Comparison of ENCODE assay signal across 12 mouse cellular contexts in genomic region chr5:105409092-105409491, GRCm38 (mm10). TPM values are rescaled to one million over a fixed set of nuclear protein-coding genes. Genes with fewer than 3 reads are reported as not detected.
A peak's percentile ranks its signal among the peaks of the same experiment; 100 is the strongest.
DNase-seq lines count a peak whose midpoint lies in the region; ATAC-seq and TF ChIP-seq lines count a peak whose summit lies in the region.
"Had no signal": no experiment of that assay in that cellular context is flagged by ENCODE, and none has a peak within 500 bp of the region (broad histone marks: within the 10 kb centered on the region; RNA-seq: fewer than 3 reads in every experiment).

No protein-coding gene starts in this region.

- 77% methylated on average over 4 of the region's 4 CpGs for WGBS in lung, embryonic 14.5 days
- 55% methylated on average over 4 of the region's 4 CpGs for WGBS in lung, adult 2 months
- WGBS in neural tube, embryonic 15.5 days = 91% methylated on average over 4 of the region's 4 CpGs

- no peaks in the 10 kb centered on the region for H3K9me3 ChIP-seq in lung, embryonic 14.5 days (ENCODE audit: low read depth, low read length)
- no peaks in the 10 kb centered on the region for H3K9me3 ChIP-seq in erythroblast, embryonic 14.5 days (ENCODE audit: control insufficient read depth, low read length)
- H3K9me3 ChIP-seq in neural tube, embryonic 15.5 days (replicated peaks) = no peaks in the 10 kb centered on the region

- H3K36me3 ChIP-seq in lung, embryonic 14.5 days (ENCODE audit: insufficient read depth) = no peaks in the 10 kb centered on the region
- peaks cover 5% of the 10 kb centered on the region for H3K36me3 ChIP-seq in erythroblast, embryonic 14.5 days (ENCODE audit: control insufficient read depth)
- no peaks in the 10 kb centered on the region for H3K36me3 ChIP-seq in neural tube, embryonic 15.5 days

- H3K4me3 ChIP-seq in lung, embryonic 14.5 days (ENCODE audit: low read depth, low read length) = no peak overlapping the region
- H3K4me3 ChIP-seq in lung, adult 2 months (replicated peaks; ENCODE audit: extremely low read depth, low read depth, low read length) = no peak overlapping the region
- H3K4me3 ChIP-seq in erythroblast, embryonic 14.5 days (replicated peaks) = peak overlapping the region; percentile 62
- no peak overlapping the region for H3K4me3 ChIP-seq in neural tube, embryonic 15.5 days (replicated peaks)
- H3K4me3 ChIP-seq: left cerebral cortex, adult 2 months had no signal

- H3K27me3 ChIP-seq in lung, embryonic 14.5 days (ENCODE audit: insufficient read depth, low read length) = no peaks in the 10 kb centered on the region
- H3K27me3 ChIP-seq in erythroblast, embryonic 14.5 days (ENCODE audit: control insufficient read depth) = no peaks in the 10 kb centered on the region
- no peaks in the 10 kb centered on the region for H3K27me3 ChIP-seq in neural tube, embryonic 15.5 days (replicated peaks)
- H3K27me3 ChIP-seq: Patski had no signal

- no peaks in the 10 kb centered on the region for H3K4me1 ChIP-seq in lung, embryonic 14.5 days (ENCODE audit: insufficient read depth)
- H3K4me1 ChIP-seq in lung, adult 2 months (ENCODE audit: control insufficient read depth, insufficient read depth, low read length) = no peaks in the 10 kb centered on the region
- H3K4me1 ChIP-seq in erythroblast, embryonic 14.5 days (ENCODE audit: control insufficient read depth) = peaks cover 60% of the 10 kb centered on the region
- no peaks in the 10 kb centered on the region for H3K4me1 ChIP-seq in neural tube, embryonic 15.5 days

- TF ChIP-seq POLR2A in lung, adult 2 months (IDR thresholded peaks at IDR 0.05; ENCODE audit: borderline replicate concordance, extremely low read depth, low read depth, low read length) = no peak

- H3K9ac ChIP-seq in lung, embryonic 14.5 days = no peak overlapping the region
- H3K9ac ChIP-seq in neural tube, embryonic 15.5 days (replicated peaks) = no peak overlapping the region
- H3K9ac ChIP-seq: hindbrain, embryonic 14.5 days had no signal

- no peak for DNase-seq in lung, embryonic 14.5 days
- DNase-seq in lung, adult 2 months = no peak
- peak; percentile 44 for DNase-seq in lung, postnatal 10 days
- DNase-seq in thymus, postnatal 14 days = no peak
- no peak for DNase-seq in kidney, adult 9 months
- no peak for DNase-seq in cerebellum, postnatal 36 days
- DNase-seq: cerebellum, postnatal 25 days had no signal

- H3K4me2 ChIP-seq in lung, embryonic 14.5 days = no peak overlapping the region
- no peak overlapping the region for H3K4me2 ChIP-seq in neural tube, embryonic 15.5 days
- H3K4me2 ChIP-seq: hindbrain, embryonic 14.5 days had no signal

- no peak overlapping the region for H3K27ac ChIP-seq in lung, embryonic 14.5 days (ENCODE audit: low read depth)
- H3K27ac ChIP-seq in neural tube, embryonic 15.5 days (replicated peaks) = no peak overlapping the region
- H3K27ac ChIP-seq: hindbrain, embryonic 14.5 days; left cerebral cortex, adult 2 months had no signal

- no peak for TF ChIP-seq CTCF in lung, embryonic 14.5 days (IDR thresholded peaks at IDR 0.05; ENCODE audit: low read depth)
- no peak for TF ChIP-seq CTCF in lung, adult 2 months (IDR thresholded peaks at IDR 0.05; ENCODE audit: insufficient read depth, low read length)

- ATAC-seq in lung, embryonic 14.5 days (ENCODE audit: insufficient read depth) = 0 out of 2 replicates have a peak, but pooled peaks have one; percentile 63
- ATAC-seq in neural tube, embryonic 15.5 days (ENCODE audit: low FRiP score) = no peak
- ATAC-seq: Patski had no signal

RNA-seq across cellular contexts. Expression of gene Lrrc8b, which starts 6.5 kb away (rescaled TPM):
- 10.4 and 11.3 TPM in 2 replicates for polyA plus RNA-seq in lung, embryonic 14.5 days (2014; fragmentation: Nextera tagmentation; extraction: Ambion mirVana)
- polyA plus RNA-seq in lung, adult 2 months (2012; rRNA removed) = 21.3 and 26.7 TPM in 2 replicates
- 0.14 and 0.21 TPM in 2 replicates for polyA plus RNA-seq in erythroblast, embryonic 14.5 days (2012)
- 11.6 and 13.8 TPM in 2 replicates for polyA plus RNA-seq in neural tube, embryonic 15.5 days (2015; fragmentation: Nextera tagmentation; extraction: Ambion mirVana)
